Mouse (Mus musculus) fat pad, adult 2 months (tissue): Measurements from ENCODE around the gene Arcn1.

Experiments used
- DNase-seq: peaks from one replicate; pipeline ENCODE4 v3.0.0-alpha.2; 2011; ENCODE audit warnings: low read depth, low spot score; ENCODE audit errors: extremely low read depth

Arcn1 gene

DNA sequence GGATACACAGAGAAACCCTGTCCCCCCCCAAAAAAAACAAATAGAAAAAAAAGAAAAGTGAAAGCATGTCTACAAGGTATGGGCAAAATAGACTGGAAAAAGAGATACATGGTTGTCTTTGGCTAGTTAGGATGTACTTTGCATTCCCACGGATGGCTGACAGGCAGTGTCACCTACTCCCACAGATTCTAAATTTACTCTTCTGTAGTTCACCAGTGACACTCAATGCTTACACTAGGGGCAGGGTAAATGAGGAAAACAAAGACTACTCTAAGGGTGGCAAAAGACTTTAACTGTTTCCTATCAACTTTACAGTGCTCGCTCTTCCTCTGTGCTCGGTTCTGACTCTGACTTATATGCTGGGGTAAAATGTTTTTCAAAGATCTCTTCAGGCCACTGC is 21.0 kb downstream of the Arcn1 start:
- no peak for DNase-seq

- no peak for DNase-seq
Observed at GRCm38 (mm10) chr9:44745371-44745770, 22.3 kb downstream of the Arcn1 start.

GRCm38 (mm10) chr9:44740663-44741192 is 26.9 kb downstream of the Arcn1 start:
- no peak for DNase-seq

GRCm38 (mm10) chr9:44737240-44737949 is 30.2 kb downstream of the Arcn1 start:
- DNase-seq: no peak

GRCm38 (mm10) chr9:44736301-44736700 is 31.3 kb downstream of the Arcn1 start:
- no peak for DNase-seq

DNA sequence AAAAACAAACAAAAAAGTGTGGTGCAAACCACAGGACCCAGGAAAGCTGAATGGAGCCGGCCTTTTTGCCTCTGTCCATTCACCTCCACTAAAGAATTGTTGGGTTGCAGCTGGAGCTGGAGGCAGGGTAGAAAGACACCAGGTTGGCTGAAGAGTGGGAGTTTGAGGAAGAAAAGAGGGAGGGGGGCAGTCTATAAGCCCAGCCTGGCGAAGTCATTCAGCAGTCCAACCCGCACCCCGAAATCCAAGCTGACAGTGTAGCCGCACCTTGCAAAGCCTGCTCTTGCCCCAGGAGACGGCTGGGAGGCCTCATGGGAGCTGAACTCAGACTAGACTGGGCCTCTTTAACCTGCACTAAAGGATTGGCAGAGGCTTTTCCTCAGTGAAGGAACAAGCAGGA is 31.8 kb downstream of the Arcn1 start:
- DNase-seq: no peak

GRCm38 (mm10) chr9:44734524-44735494 is 32.8 kb downstream of the Arcn1 start, which contains the start of gene Phldb1:
Gene Phldb1, minus strand, starts transcription at chr9:44735198.
- no peak for DNase-seq

- DNase-seq: no peak
Observed at GRCm38 (mm10) chr9:44733671-44734523, 33.7 kb downstream of the Arcn1 start.

DNA sequence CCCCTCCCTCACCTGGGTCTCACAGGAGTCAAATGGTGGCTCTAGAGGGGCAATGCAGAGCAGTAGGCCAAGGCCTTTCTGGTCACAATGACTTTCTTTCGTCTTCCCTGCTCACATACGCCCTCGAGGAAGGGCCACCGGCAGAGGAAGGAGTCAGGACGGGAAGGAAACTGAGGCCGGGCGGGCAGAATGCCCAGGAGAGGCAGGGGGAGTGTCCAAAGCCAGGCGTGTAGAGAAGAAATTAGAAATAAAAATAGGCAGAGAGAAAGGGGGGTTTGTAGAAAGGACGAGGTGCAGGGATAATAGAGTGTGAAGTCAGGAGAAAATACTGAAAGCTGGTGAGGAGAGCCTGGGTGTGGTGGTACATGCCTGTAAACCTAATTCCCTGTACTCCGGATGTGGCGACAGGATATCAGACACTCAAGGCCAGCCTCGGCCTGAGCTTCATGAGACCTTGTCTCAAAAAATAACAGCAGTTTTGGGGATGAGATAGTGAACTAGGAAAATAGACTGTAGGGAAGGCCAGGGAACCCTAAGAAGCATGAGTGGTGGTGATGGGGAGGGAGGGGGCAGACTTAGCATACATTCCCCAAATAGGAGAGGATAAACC is 34.6 kb downstream of the Arcn1 start:
- DNase-seq: no peak

DNA sequence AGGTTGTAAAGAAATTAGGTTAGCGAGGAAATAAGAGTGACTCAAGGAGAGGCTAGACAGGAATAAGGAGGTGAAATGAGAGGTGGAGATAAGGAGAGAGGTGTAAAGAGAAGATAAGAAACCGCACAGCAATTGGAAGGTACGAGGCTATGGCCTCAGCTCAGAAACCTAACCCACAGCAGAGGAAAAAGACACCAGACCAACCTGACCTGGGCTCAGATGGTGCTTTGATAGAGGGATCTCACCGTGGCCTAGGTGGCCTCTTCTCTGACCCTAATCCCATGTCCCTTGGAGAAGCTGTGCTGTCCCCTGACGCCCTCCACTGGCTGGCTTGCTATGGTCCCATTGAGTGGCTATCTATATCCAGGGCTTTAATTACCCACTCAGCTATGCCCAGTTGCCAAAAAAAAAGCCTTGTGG is 35.5 kb downstream of the Arcn1 start:
- DNase-seq: no peak

- no peak for DNase-seq
Observed at GRCm38 (mm10) chr9:44727441-44727840, 40.2 kb downstream of the Arcn1 start.

GRCm38 (mm10) chr9:44726431-44727146 is 41.1 kb downstream of the Arcn1 start:
- DNase-seq: no peak

GRCm38 (mm10) chr9:44724665-44725064 is 43.0 kb downstream of the Arcn1 start:
- DNase-seq: no peak

DNA sequence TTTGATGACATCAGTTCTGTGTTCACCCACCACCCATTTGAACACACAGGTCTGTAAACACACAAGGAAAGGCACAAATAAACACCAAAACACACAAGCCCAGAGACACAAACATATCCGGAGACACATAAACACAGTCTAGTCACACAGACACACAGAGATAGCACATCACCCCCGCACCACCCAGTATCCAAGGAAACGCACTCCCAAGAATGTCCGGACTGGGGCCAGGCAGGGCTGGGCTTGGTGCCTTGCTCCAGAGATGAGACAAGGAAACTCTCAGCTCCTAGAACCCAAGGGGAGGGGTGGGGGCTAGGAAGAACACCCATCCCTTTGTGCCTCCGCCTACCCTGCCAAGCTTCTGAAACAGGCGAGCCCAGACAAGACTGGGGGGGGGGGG is 43.4 kb downstream of the Arcn1 start:
- no peak for DNase-seq

- DNase-seq: no peak
Observed at GRCm38 (mm10) chr9:44723521-44724041, 44.1 kb downstream of the Arcn1 start.

DNA sequence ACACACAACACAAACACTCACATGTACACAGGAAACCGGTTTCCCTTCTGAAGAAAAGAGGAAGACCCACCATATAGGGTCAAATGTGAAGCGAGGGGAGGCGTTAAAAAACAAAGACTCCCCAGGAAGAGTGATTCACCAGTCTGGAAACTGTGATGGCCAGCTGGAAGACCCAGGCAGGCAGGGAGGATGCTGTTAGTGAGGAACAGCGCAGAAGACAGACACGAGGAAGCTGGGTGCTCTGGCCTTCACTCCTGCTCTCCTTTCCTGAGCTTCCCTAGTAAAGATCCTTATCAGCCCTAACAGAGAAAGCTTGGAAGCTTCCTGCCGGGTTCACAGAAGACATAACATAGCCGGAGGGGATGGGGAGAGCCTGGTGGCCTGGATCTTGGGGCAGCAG is 44.6 kb downstream of the Arcn1 start:
- DNase-seq: no peak

GRCm38 (mm10) chr9:44722575-44722974 is 45.1 kb downstream of the Arcn1 start:
- no peak for DNase-seq

- DNase-seq: no peak
Observed at GRCm38 (mm10) chr9:44721877-44722186, 45.8 kb downstream of the Arcn1 start.

GRCm38 (mm10) chr9:44721154-44721876 is 46.3 kb downstream of the Arcn1 start:
- no peak for DNase-seq
